Mouse (Mus musculus): ENCODE measurements around the gene Glrx2. TPM values are rescaled to one million over a fixed set of nuclear protein-coding genes. Genes with fewer than 3 reads are reported as not detected.
A peak's percentile ranks its signal among the peaks of the same experiment; 100 is the strongest.

Gene Glrx2
- polyA plus RNA-seq, 1 experiment from 2014 or later, result 123 TPM

DNA sequence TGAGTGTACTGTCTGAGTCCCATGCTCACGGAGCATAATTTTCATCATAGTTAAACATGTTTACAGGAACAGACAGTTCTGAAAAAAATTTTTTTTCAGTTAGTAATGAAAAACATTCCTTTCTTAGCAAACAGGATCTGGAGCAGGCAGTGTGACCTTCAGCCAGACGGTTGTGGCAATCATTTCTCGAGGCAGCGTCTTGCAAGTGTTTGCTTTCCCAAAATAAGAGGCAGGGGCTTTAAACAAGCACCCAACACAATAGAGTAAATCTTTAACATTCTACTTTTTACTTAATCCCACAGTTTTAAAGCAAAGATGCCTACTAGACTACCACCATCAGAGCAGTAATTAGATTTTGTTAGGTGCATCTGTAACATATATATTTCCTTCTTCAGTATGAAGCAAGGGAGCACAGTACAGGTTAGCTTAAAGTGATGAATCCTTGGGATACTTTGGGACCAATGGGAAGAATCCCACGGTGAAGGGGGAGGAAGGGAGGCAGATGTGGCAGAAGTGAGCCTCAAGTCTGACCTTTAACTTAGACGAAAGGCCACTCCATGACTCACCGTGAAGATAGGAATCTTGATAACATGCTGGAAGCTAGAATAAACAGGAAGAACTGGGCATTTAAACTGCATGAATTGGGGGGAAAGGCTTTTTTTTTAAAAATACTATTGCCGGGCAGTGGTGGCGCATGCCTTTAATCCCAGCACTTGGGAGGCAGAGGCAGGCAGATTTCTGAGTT, 11.7 kb downstream of the Glrx2 start:
- Histone ChIP-seq H3K4me1 (no peaks in the 10 kb centered on the region), H3K27ac (no peak overlapping the region), H3K9me3 (replicated peaks) (no peaks in the 10 kb centered on the region), H3K9ac (no peak overlapping the region), H3K4me3 (no peak overlapping the region), H3K27me3 (no peaks in the 10 kb centered on the region), H3K4me2 (replicated peaks) (no peak overlapping the region), H3K36me3 (no peaks in the 10 kb centered on the region)
- ATAC-seq (ENCODE audit: low FRiP score), result no peak
- 83% methylated on average over 9 of the region's 9 CpGs for WGBS

DNA sequence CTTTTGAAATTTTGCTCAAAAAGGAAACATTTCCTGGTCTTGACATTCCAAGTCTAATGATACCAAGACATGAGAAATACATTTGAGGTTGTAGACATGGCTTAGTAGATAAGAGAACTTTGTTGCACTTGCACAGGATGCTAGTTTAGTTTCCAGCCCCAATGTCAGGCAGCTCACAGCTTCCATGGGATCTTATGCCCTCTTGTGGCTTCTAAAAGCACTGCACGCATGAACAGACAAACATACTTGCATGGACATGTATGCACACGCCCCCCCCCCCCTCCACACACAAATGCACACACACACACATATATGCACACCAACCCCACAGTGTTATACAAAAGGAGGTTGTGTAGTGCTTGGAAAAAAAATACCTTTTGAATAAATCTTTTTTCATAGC, 14.8 kb downstream of the Glrx2 start:
- no peaks in the 10 kb centered on the region for H3K36me3 ChIP-seq
- no peak for ATAC-seq (ENCODE audit: low FRiP score)
- no peak overlapping the region for H3K27ac ChIP-seq
- H3K4me2 ChIP-seq (replicated peaks), result no peak overlapping the region
- no peaks in the 10 kb centered on the region for H3K4me1 ChIP-seq
- H3K9me3 ChIP-seq (replicated peaks), result no peaks in the 10 kb centered on the region
- H3K4me3 ChIP-seq, result no peak overlapping the region
- H3K27me3 ChIP-seq, result no peaks in the 10 kb centered on the region
- WGBS, result 84% methylated on average over 2 of the region's 2 CpGs
- H3K9ac ChIP-seq, result no peak overlapping the region

DNA sequence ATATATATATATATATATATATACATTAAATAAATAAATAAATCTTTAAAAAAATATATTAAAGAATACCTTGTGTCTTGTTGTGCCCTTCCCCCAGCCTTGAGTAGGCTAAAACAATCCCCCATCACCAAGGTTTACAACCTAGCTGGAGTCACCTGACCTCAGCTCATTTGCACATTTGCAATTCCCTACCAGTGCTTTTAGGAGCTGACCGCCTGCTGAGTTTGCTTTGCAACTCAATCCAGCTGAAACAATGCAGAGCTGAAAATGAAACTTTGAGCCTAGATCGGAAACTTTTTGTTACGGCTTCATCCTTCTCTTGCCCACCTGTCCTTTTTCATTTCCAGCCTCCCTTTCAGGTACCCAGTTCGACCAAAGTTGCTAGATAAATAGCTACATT, 15.6 kb downstream of the Glrx2 start:
- Histone ChIP-seq H3K9ac (no peak overlapping the region), H3K4me3 (no peak overlapping the region), H3K27me3 (no peaks in the 10 kb centered on the region), H3K9me3 (replicated peaks) (no peaks in the 10 kb centered on the region), H3K4me1 (no peaks in the 10 kb centered on the region), H3K36me3 (no peaks in the 10 kb centered on the region), H3K4me2 (replicated peaks) (no peak overlapping the region), H3K27ac (no peak overlapping the region)
- WGBS, result 31% methylated on average over 4 of the region's 4 CpGs
- ATAC-seq (ENCODE audit: low FRiP score), result no peak

DNA sequence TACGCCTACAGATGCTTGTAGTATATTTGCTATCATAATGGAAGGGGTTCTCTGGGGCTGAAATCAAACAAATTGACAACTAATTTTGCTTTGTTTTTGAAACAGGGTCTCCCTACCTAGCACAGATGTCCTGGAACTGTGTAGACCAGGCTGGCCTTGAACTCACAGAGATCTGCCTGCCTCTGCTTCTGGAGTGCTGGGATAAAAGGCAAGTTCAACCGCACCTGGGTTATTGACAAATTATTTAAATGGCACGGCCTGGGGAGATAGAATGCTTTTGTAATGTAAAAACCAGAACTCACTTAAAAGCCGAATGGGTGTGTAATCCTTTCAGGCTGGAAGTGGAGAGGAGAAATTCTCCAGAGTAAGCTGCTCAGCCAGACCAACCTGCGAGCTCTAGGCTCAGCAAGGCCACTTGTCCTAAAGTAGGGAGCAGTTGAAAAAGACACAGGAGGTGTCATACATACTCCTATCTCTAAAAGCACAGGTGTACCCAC, 17.8 kb downstream of the Glrx2 start:
- ATAC-seq (ENCODE audit: low FRiP score), result no peak
- 69% methylated on average over 5 of the region's 5 CpGs for WGBS
- H3K36me3 ChIP-seq, result no peaks in the 10 kb centered on the region

DNA sequence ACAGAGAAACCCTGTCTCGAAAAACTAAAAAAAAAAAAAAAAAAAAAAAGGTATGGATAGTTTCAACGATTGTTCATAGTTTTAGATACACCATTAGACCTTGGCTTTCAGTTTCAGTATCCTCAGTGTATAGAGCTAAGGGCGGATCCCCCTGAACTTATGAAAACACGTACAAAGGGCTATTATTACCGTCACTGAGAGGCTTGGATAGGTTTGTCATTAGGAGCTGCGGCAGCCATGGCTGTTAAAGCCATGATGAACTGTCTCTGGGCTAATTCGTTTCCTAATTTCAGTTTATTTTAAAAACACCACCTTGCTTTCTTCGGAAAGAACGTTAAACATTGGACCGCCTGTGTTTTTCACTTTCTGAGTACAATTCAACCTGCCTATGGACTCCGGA, 22.7 kb downstream of the Glrx2 start:
- Histone ChIP-seq H3K9ac (peak overlapping the region; percentile 89), H3K36me3 (peaks cover 10% of the 10 kb centered on the region), H3K27me3 (no peaks in the 10 kb centered on the region), H3K4me2 (replicated peaks) (peak overlapping the region; percentile 60), H3K4me1 (peaks cover 9% of the 10 kb centered on the region), H3K27ac (peak overlapping the region; percentile 90; the same call in 1 of the 2 replicates), H3K9me3 (replicated peaks) (no peaks in the 10 kb centered on the region), H3K4me3 (peak overlapping the region; percentile 74)
- 29% methylated on average over 11 of the region's 11 CpGs for WGBS
- ATAC-seq (ENCODE audit: low FRiP score), result peak; percentile 27

More for the DNA sequence above, 17.8 kb downstream of the Glrx2 start:
- no peaks in the 10 kb centered on the region for H3K4me1 ChIP-seq
- no peak overlapping the region for H3K27ac ChIP-seq
- no peaks in the 10 kb centered on the region for H3K27me3 ChIP-seq
- H3K4me3 ChIP-seq, result no peak overlapping the region
- H3K4me2 ChIP-seq (replicated peaks), result no peak overlapping the region
- H3K9me3 ChIP-seq (replicated peaks), result no peaks in the 10 kb centered on the region
- H3K9ac ChIP-seq, result no peak overlapping the region

DNA sequence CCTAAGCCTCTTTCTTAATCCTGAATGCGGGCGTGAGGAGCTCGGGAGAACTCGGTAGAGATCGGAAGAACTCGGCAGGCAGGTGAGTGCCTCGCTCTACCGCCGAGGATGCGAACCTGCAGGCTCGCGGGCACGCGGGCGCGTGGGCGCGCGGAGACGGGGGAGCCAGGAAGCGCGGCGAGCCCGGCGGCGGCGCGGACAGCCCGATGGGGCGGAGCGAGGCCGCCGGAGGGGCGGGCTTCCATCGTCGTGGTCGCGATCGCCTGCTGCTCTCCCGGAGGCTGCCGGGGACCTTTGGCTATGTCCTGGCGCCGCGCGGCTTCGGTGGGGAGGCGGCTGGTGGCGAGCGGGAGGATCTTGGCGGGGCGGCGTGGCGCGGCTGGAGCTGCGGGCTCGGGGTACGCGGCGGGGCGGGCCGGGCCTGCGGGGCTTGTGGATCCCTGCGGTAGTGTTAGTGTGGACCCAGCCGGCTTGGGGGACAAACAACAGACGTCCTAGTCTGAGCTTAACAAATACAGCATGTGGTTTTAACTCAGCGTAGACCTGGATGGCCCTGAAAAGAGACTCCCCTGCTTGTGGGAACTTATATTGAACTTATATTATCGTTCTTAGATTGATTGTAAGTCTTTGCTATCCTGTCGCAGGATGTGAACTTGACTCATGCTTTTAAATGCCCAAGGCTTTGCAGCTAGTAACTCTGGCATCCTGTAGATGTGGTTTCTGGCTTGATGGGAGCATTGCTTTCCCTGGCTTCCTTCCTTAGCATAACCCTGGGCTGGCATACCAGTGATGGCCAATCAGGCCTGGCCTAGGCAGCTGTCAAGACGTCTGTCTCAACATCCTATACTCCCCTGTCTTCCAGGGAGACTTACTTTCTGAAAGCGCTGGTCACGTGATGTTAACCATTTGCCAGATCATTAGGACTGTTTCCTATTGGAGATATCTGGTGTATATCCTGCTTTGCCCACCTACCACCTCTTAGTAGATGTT, 23.5 kb downstream of the Glrx2 start:
- Histone ChIP-seq H3K27ac (peak overlapping the region; percentile 90), H3K4me2 (replicated peaks) (peak overlapping the region; percentile 60), H3K36me3 (peaks cover 10% of the 10 kb centered on the region), H3K4me3 (peak overlapping the region; percentile 74), H3K4me1 (peaks cover 9% of the 10 kb centered on the region), H3K27me3 (no peaks in the 10 kb centered on the region), H3K9ac (peak overlapping the region; percentile 89), H3K9me3 (replicated peaks) (no peaks in the 10 kb centered on the region)
- peak; percentile 91 for ATAC-seq (ENCODE audit: low FRiP score)
- WGBS, result under 1% methylated on average over 68 of the region's 71 CpGs

DNA sequence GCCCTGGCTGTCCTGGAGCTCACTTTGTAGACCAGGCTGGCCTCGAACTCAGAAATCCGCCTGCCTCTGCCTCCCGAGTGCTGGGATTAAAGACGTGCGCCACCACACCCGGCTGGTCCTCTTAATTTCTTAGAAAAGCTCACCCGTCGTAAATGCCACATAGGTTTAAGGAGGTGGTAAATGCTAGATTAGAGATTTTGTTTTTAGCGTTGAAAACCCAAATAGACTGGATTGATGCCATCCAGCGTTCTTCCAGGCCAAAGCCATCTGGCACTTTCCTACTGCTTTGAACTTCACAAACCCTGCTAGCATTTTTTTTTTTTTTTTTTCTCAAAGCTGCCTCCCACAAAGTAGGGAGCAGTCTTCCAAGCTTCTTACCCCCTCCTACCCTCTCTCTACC, 24.4 kb downstream of the Glrx2 start:
- no peaks in the 10 kb centered on the region for H3K27me3 ChIP-seq
- peaks cover 9% of the 10 kb centered on the region for H3K4me1 ChIP-seq
- 0 out of 2 replicates have a peak overlapping the region, but pooled peaks have one; percentile 60 for H3K4me2 ChIP-seq (replicated peaks)
- no peak overlapping the region for H3K9ac ChIP-seq
- no peaks in the 10 kb centered on the region for H3K9me3 ChIP-seq (replicated peaks)
- H3K36me3 ChIP-seq, result peaks cover 17% of the 10 kb centered on the region
- ATAC-seq (ENCODE audit: low FRiP score), result no peak
- no peak overlapping the region for H3K27ac ChIP-seq
- 93% methylated on average over 10 of the region's 10 CpGs for WGBS
- H3K4me3 ChIP-seq, result no peak overlapping the region

DNA sequence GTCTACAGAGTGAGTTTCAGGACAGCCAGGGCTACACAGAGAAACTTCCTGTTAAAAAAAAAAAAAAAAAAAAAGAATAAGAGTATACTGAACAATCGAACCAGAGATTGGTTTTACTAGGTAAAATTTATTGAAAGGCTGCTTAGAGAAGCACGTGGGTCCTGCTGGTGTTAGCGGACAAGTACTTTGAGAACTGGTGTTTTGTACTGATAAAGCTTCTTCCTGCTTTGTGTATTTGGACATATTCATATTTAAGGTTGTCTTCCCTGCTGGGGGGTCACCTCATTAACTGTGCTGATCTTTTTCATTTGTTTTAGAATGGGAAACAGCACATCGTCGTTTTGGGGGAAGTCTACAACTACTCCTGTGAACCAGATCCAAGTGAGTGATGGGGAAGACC, 25.2 kb downstream of the Glrx2 start:
- 91% methylated on average over 5 of the region's 5 CpGs for WGBS
- ATAC-seq (ENCODE audit: low FRiP score), result no peak
- peaks cover 9% of the 10 kb centered on the region for H3K4me1 ChIP-seq
- no peak overlapping the region for H3K4me3 ChIP-seq
- H3K27me3 ChIP-seq, result no peaks in the 10 kb centered on the region
- H3K4me2 ChIP-seq (replicated peaks), result no peak overlapping the region
- no peak overlapping the region for H3K27ac ChIP-seq
- H3K9me3 ChIP-seq (replicated peaks), result no peaks in the 10 kb centered on the region
- no peak overlapping the region for H3K9ac ChIP-seq
- peaks cover 23% of the 10 kb centered on the region for H3K36me3 ChIP-seq

DNA sequence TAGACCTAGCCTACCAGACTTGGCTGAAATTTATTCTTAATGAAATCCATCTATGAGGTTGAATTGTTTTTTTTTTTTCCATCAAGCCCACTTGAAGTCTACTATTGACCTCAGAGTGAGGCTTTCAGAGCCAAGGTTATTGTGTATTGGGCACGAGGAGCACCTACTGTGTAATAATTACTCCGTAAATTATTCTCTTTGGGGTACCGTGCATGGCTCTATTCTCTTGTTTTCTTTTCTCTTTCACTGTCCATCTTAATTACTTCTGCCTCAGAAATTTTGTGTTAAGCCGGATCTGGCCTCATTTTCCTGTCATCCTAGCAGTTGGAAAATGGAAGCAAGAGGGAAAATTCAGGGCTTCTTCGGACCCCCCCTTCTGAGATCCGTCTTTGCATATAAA, 26.0 kb downstream of the Glrx2 start:
- H3K4me3 ChIP-seq, result no peak overlapping the region
- H3K9ac ChIP-seq, result no peak overlapping the region
- H3K27ac ChIP-seq, result no peak overlapping the region
- H3K9me3 ChIP-seq (replicated peaks), result no peaks in the 10 kb centered on the region
- no peak overlapping the region for H3K4me2 ChIP-seq (replicated peaks)
- H3K36me3 ChIP-seq, result peaks cover 30% of the 10 kb centered on the region
- peaks cover 9% of the 10 kb centered on the region for H3K4me1 ChIP-seq
- WGBS, result 51% methylated on average over 6 of the region's 6 CpGs
- H3K27me3 ChIP-seq, result no peaks in the 10 kb centered on the region
- ATAC-seq (ENCODE audit: low FRiP score), result no peak

DNA sequence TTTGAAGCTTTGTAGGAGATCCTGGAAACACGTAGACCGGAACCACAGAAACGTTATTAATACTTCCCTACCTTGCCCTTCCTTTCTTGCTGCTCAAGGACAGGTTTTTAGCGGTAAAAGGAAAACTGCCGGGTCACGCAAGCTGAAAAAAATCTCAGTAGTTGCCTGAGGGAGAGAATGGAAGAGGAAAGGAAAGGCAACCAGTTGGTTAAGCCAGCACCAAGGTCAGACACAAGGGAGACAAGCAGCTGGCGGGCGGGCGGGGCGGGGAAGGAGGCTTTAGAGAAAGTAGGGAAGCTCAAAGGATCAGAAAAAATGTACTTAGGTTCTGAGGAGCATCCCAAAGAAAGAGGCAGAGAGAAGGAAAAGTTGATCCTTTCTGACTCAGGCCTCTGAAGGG, 29.7 kb downstream of the Glrx2 start:
- Histone ChIP-seq H3K4me3 (no peak overlapping the region), H3K27ac (no peak overlapping the region), H3K9me3 (replicated peaks) (no peaks in the 10 kb centered on the region), H3K4me1 (peaks cover 6% of the 10 kb centered on the region), H3K36me3 (peaks cover 39% of the 10 kb centered on the region), H3K9ac (no peak overlapping the region), H3K4me2 (replicated peaks) (no peak overlapping the region), H3K27me3 (no peaks in the 10 kb centered on the region)
- no peak for ATAC-seq (ENCODE audit: low FRiP score)
- 86% methylated on average over 10 of the region's 10 CpGs for WGBS

DNA sequence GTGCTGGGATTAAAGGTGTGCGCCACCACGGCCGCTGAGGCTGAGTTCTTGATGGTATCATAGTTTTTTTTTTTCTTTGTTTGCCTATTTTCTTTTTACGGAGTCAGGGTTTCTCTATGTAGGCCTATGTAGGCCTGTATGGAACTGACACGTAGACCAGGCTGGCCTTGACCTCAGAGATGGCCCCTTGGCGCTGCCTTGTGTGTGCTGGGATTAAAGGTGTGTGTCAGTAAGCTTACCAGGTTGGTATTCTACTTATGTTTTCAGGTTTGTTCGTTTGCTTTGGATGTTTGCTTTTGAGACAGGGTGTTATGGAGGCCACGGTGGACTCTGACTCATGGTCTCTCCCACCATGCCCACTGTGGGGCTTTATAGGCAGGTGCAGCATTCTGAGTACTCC, 46.0 kb downstream of the Glrx2 start:
- no peaks in the 10 kb centered on the region for H3K27me3 ChIP-seq
- no peak for ATAC-seq (ENCODE audit: low FRiP score)
- WGBS, result 94% methylated on average over 8 of the region's 8 CpGs
- H3K9ac ChIP-seq, result no peak overlapping the region
- H3K27ac ChIP-seq, result no peak overlapping the region
- H3K4me2 ChIP-seq (replicated peaks), result no peak overlapping the region
- H3K36me3 ChIP-seq, result peaks cover 72% of the 10 kb centered on the region
- H3K9me3 ChIP-seq (replicated peaks), result no peaks in the 10 kb centered on the region
- H3K4me1 ChIP-seq, result no peaks in the 10 kb centered on the region
- no peak overlapping the region for H3K4me3 ChIP-seq

DNA sequence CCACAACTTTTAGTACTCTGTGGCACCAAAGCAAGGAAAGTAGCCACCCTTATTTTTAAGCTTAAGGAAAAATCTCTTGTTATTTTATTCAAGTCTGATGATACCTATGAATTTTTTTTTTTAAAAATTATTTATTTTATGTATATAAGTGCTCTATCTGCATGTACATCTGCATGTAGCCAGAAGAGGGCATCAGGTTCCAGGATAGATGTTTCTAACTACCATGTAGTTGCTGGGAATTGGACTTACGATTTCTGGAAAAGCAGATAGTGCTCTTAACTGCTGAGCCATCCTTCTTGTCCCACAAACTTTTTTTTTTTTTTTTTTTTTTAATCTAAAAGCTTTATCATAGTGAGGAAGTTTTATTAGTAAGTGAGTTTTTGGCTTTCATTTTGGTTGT, 48.3 kb downstream of the Glrx2 start:
- Histone ChIP-seq H3K36me3 (peaks cover 58% of the 10 kb centered on the region), H3K4me1 (no peaks in the 10 kb centered on the region), H3K9ac (no peak overlapping the region), H3K9me3 (replicated peaks) (no peaks in the 10 kb centered on the region), H3K4me3 (no peak overlapping the region), H3K4me2 (replicated peaks) (no peak overlapping the region), H3K27ac (no peak overlapping the region), H3K27me3 (no peaks in the 10 kb centered on the region)
- WGBS, result 75% methylated on average over 1 of the region's 1 CpGs
- no peak for ATAC-seq (ENCODE audit: low FRiP score)

All from hindbrain, embryonic 12.5 days (tissue).